Mouse (Mus musculus): Measurements from ENCODE around the gene Desi1. TPM values are rescaled to one million over a fixed set of nuclear protein-coding genes. Genes with fewer than 3 reads are reported as not detected.

Desi1 gene
- polyA plus RNA-seq, 1 experiment from 2014 or later = 32.6 TPM

DNA sequence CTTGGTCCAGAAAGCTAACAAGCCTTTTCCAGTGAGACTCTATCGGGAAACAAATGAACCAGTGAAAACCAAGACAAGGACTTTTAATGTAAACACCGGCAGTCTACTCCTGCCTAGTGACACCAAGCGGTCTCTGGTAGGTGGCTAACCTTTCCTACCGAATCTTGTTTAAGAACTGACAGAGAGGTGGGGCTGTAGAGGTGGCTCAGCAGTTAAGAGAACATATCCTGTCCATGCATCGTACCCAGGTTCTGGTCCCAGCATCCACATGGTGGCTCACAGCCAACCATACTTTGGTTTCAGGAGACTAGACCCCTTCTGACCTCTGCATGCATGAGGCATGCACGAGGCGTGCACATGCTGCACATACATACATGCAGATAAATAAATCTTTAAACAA, 6.4 kb downstream of the Desi1 start:
- no peaks in the 10 kb centered on the region for H3K4me1 ChIP-seq (replicated peaks; ENCODE audit: control insufficient read depth, insufficient read depth, low read length)
- WGBS = 94% methylated on average over 7 of the region's 7 CpGs
- no peak overlapping the region for H3K9ac ChIP-seq (ENCODE audit: low read depth, low read length)
- no peaks in the 10 kb centered on the region for H3K9me3 ChIP-seq (ENCODE audit: control insufficient read depth, low read length)
- H3K4me3 ChIP-seq (ENCODE audit: low read depth, low read length) = no peak overlapping the region
- ATAC-seq (ENCODE audit: low FRiP score) = no peak
- H3K27ac ChIP-seq (ENCODE audit: low read depth, low read length) = no peak overlapping the region
- no peaks in the 10 kb centered on the region for H3K27me3 ChIP-seq (ENCODE audit: control insufficient read depth, insufficient read depth, low read length)
- DNase-seq (ENCODE audit: low spot score) = no peak
- H3K4me2 ChIP-seq (replicated peaks; ENCODE audit: low read depth, low read length) = no peak overlapping the region
- peaks cover 8% of the 10 kb centered on the region; the same call in 1 of the 2 replicates for H3K36me3 ChIP-seq (ENCODE audit: control insufficient read depth, insufficient read depth, low read length)

DNA sequence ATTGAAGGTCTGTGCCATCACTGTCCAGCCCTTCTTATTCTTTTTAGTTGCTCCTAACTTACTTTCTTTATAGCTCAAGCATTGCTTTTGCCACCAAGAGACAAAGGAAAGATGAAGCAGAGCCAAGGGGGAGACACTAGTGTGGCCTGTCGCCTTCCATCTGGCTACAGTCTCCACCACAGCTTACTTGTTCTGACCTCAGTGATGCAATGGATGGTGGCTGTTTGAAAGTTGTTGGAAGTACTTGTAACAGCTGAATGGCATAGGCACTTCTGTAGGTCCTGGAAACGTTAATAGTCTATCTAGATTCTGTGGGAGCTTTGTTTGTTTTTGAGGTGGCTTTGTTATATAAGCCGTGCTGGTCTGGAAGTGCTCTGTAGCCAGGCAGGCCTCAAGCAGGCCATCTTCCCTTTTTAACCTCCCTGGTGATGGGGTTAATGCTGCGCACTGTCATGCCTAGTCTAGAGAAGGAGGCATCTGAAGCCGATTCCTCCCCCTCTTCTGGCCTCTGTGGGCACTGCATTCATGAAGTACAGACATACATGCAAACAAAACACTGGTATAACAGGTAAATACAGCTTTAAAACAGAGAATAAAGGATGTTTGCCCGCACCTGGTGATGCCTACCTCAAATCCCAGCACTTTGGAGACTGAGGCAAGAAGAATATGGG, 9.6 kb downstream of the Desi1 start:
- no peak overlapping the region for H3K27ac ChIP-seq (ENCODE audit: low read depth, low read length)
- no peak overlapping the region for H3K4me3 ChIP-seq (ENCODE audit: low read depth, low read length)
- no peaks in the 10 kb centered on the region for H3K9me3 ChIP-seq (ENCODE audit: control insufficient read depth, low read length)
- H3K36me3 ChIP-seq (ENCODE audit: control insufficient read depth, insufficient read depth, low read length) = peaks cover 8% of the 10 kb centered on the region; the same call in 1 of the 2 replicates
- no peak for DNase-seq (ENCODE audit: low spot score)
- no peaks in the 10 kb centered on the region for H3K4me1 ChIP-seq (replicated peaks; ENCODE audit: control insufficient read depth, insufficient read depth, low read length)
- H3K4me2 ChIP-seq (replicated peaks; ENCODE audit: low read depth, low read length) = no peak overlapping the region
- H3K9ac ChIP-seq (ENCODE audit: low read depth, low read length) = no peak overlapping the region
- no peak for ATAC-seq (ENCODE audit: low FRiP score)
- H3K27me3 ChIP-seq (ENCODE audit: control insufficient read depth, insufficient read depth, low read length) = no peaks in the 10 kb centered on the region
- 93% methylated on average over 6 of the region's 6 CpGs for WGBS

DNA sequence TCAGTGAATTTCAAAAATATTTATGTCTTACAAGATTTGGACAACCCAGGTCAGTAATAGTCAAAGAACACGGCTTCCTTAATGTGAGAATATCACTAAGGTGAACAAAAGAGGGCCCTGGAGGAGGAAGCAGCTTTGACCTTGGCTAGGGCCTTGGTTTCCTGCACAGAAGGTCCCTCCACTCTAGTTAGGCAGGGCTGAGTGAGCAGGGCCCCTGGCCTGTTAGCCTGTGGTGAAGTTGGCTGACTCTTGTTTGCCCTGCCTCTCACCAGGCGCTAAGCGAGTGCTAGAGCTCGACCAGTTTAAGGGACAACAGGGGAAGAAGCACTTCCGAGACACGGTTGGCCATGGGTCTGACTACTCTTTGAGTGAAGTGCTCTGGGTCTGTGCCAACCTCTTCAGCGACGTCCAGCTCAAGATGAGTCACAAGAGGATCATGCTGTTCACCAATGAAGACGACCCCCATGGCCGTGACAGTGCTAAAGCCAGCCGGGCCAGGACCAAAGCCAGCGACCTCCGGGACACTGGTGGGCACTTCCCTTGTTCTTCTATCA, 11.1 kb downstream of the Desi1 start:
- 96% methylated on average over 13 of the region's 13 CpGs for WGBS
- H3K4me3 ChIP-seq (ENCODE audit: low read depth, low read length) = no peak overlapping the region
- H3K4me2 ChIP-seq (replicated peaks; ENCODE audit: low read depth, low read length) = no peak overlapping the region
- H3K9me3 ChIP-seq (ENCODE audit: control insufficient read depth, low read length) = no peaks in the 10 kb centered on the region
- no peak overlapping the region for H3K9ac ChIP-seq (ENCODE audit: low read depth, low read length)
- no peak for DNase-seq (ENCODE audit: low spot score)
- peaks cover 8% of the 10 kb centered on the region; the same call in 1 of the 2 replicates for H3K36me3 ChIP-seq (ENCODE audit: control insufficient read depth, insufficient read depth, low read length)
- no peak for ATAC-seq (ENCODE audit: low FRiP score)
- no peaks in the 10 kb centered on the region for H3K4me1 ChIP-seq (replicated peaks; ENCODE audit: control insufficient read depth, insufficient read depth, low read length)
- no peaks in the 10 kb centered on the region for H3K27me3 ChIP-seq (ENCODE audit: control insufficient read depth, insufficient read depth, low read length)
- no peak overlapping the region for H3K27ac ChIP-seq (ENCODE audit: low read depth, low read length)

DNA sequence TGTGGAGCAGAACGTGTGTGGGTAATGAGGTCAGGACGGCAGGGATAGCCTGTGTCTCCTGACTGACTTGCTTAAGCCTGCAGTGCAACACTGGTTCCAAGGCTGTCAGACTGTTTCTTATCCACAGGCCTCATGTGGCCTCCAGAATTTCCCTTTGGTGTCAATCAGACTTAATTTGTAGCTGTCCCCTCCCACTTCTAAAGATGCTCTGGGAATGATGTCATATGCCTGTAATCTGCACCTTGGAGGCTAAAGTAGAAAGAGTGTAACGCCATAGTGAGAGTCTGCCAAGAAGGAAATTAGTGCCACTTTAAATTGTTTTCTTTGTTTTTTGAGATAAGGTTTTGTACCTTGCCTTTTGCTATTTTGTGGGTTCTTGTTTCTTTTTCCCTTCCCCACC, 14.4 kb downstream of the Desi1 start:
- Histone ChIP-seq H3K4me3 (ENCODE audit: low read depth, low read length) (no peak overlapping the region), H3K9ac (ENCODE audit: low read depth, low read length) (no peak overlapping the region), H3K4me1 (replicated peaks; ENCODE audit: control insufficient read depth, insufficient read depth, low read length) (0 out of 2 replicates have a peak, but pooled peaks cover 3% of the 10 kb centered on the region), H3K27ac (ENCODE audit: low read depth, low read length) (no peak overlapping the region), H3K27me3 (ENCODE audit: control insufficient read depth, insufficient read depth, low read length) (no peaks in the 10 kb centered on the region), H3K4me2 (replicated peaks; ENCODE audit: low read depth, low read length) (no peak overlapping the region), H3K9me3 (ENCODE audit: control insufficient read depth, low read length) (no peaks in the 10 kb centered on the region), H3K36me3 (ENCODE audit: control insufficient read depth, insufficient read depth, low read length) (peaks cover 2% of the 10 kb centered on the region; the same call in 1 of the 2 replicates)
- DNase-seq (ENCODE audit: low spot score) = no peak
- ATAC-seq (ENCODE audit: low FRiP score) = no peak
- WGBS = 90% methylated on average over 3 of the region's 3 CpGs

DNA sequence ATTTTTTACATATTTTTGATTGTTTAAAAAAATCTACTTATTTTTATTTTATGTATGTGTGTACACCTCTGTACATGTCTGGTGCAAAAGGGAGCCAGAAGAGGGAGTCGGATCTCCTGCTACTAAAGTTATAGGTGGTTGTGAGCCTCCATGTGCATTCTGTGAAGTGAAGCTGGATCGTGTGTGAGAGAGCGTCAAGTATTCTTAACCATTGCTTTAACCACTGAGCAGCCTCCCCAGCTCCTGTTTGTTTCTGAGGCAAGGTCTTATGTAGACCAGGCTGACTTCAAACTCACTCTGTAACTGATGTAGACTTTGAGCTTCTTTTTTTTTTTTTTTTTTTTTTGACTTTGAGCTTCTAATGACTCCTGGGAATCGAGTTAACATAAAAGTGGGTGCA, 16.2 kb downstream of the Desi1 start:
- ATAC-seq (ENCODE audit: low FRiP score) = no peak
- DNase-seq (ENCODE audit: low spot score) = no peak
- H3K27ac ChIP-seq (ENCODE audit: low read depth, low read length) = no peak overlapping the region
- H3K4me3 ChIP-seq (ENCODE audit: low read depth, low read length) = no peak overlapping the region
- no peaks in the 10 kb centered on the region for H3K9me3 ChIP-seq (ENCODE audit: control insufficient read depth, low read length)
- H3K27me3 ChIP-seq (ENCODE audit: control insufficient read depth, insufficient read depth, low read length) = no peaks in the 10 kb centered on the region
- no peaks in the 10 kb centered on the region for H3K36me3 ChIP-seq (ENCODE audit: control insufficient read depth, insufficient read depth, low read length)
- whole genome bisulfite sequencing = 86% methylated on average over 4 of the region's 4 CpGs
- H3K4me1 ChIP-seq (replicated peaks; ENCODE audit: control insufficient read depth, insufficient read depth, low read length) = 0 out of 2 replicates have a peak, but pooled peaks cover 3% of the 10 kb centered on the region
- no peak overlapping the region for H3K4me2 ChIP-seq (replicated peaks; ENCODE audit: low read depth, low read length)
- no peak overlapping the region for H3K9ac ChIP-seq (ENCODE audit: low read depth, low read length)

DNA sequence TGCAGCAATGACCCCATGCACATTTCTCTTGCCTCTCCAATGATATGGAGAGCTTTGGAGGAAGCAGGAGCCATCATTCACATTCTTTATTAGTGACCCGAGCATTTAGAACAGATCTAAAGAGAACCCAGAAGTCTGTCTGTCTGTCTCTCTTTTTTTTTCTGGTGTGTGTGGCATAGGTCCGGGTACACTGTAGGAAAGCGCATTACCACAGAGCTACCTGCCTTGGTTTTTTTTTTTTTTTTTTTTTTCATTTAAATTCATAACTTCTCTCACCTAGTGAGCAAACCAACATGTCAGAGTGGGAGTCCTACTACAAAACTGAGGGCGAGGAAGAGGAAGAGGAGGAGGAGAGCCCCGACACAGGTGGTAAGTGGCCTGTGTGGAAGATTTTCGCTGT, 16.8 kb downstream of the Desi1 start:
- Histone ChIP-seq H3K27ac (ENCODE audit: low read depth, low read length) (peak overlapping the region; percentile 60; the same call in 1 of the 2 replicates), H3K27me3 (ENCODE audit: control insufficient read depth, insufficient read depth, low read length) (no peaks in the 10 kb centered on the region), H3K9ac (ENCODE audit: low read depth, low read length) (peak overlapping the region; percentile 72), H3K9me3 (ENCODE audit: control insufficient read depth, low read length) (no peaks in the 10 kb centered on the region), H3K36me3 (ENCODE audit: control insufficient read depth, insufficient read depth, low read length) (no peaks in the 10 kb centered on the region), H3K4me3 (ENCODE audit: low read depth, low read length) (peak overlapping the region; percentile 84), H3K4me1 (replicated peaks; ENCODE audit: control insufficient read depth, insufficient read depth, low read length) (0 out of 2 replicates have a peak, but pooled peaks cover 3% of the 10 kb centered on the region), H3K4me2 (replicated peaks; ENCODE audit: low read depth, low read length) (peak overlapping the region; percentile 75)
- 24% methylated on average over 6 of the region's 6 CpGs for WGBS
- ATAC-seq (ENCODE audit: low FRiP score) (no peak), DNase-seq (ENCODE audit: low spot score) (no peak)

DNA sequence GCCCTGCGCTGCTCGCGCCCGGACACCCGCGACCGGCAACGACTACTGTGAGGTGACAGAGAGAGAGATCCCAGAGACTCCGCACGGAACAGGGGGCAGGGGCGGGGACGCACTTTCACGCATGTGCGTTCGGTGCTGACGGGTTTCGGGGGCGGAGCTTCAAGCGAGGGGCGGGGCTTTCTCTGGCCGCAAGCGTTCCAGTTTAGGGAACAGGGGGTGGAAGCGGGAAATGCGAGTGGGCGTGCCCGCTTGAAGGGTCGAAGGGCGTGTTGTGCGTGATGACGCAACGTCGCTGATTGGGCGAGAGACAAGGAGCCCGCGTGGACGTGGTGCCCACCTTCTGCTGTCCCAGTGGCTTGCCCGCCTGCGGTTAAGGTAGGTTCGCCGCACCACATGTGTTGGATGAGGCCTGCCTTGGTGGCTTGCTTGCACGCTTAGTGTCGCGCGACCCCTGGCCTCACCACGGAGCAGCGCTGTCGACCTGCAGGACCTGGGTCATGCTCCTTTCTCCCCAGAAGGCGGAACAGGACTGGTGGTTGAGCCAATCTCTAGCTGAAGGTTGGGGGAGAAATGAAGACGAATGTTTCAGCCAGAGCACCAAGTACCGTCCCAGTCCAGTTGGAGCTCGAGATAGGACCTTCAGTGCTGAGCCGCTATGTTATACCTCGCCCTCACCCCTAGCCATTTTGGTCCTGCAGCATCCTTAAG, 17.4 kb downstream of the Desi1 start:
- Histone ChIP-seq H3K9ac (ENCODE audit: low read depth, low read length) (peak overlapping the region; percentile 88), H3K4me1 (replicated peaks; ENCODE audit: control insufficient read depth, insufficient read depth, low read length) (0 out of 2 replicates have a peak, but pooled peaks cover 3% of the 10 kb centered on the region), H3K27ac (ENCODE audit: low read depth, low read length) (peak overlapping the region; percentile 68), H3K9me3 (ENCODE audit: control insufficient read depth, low read length) (no peaks in the 10 kb centered on the region), H3K27me3 (ENCODE audit: control insufficient read depth, insufficient read depth, low read length) (no peaks in the 10 kb centered on the region), H3K4me3 (ENCODE audit: low read depth, low read length) (peak overlapping the region; percentile 84), H3K4me2 (replicated peaks; ENCODE audit: low read depth, low read length) (peak overlapping the region; percentile 91), H3K36me3 (ENCODE audit: control insufficient read depth, insufficient read depth, low read length) (no peaks in the 10 kb centered on the region)
- ATAC-seq (ENCODE audit: low FRiP score) (peak; percentile 97), DNase-seq (ENCODE audit: low spot score) (peak; percentile 100)
- WGBS = under 1% methylated on average over 53 of the region's 53 CpGs

DNA sequence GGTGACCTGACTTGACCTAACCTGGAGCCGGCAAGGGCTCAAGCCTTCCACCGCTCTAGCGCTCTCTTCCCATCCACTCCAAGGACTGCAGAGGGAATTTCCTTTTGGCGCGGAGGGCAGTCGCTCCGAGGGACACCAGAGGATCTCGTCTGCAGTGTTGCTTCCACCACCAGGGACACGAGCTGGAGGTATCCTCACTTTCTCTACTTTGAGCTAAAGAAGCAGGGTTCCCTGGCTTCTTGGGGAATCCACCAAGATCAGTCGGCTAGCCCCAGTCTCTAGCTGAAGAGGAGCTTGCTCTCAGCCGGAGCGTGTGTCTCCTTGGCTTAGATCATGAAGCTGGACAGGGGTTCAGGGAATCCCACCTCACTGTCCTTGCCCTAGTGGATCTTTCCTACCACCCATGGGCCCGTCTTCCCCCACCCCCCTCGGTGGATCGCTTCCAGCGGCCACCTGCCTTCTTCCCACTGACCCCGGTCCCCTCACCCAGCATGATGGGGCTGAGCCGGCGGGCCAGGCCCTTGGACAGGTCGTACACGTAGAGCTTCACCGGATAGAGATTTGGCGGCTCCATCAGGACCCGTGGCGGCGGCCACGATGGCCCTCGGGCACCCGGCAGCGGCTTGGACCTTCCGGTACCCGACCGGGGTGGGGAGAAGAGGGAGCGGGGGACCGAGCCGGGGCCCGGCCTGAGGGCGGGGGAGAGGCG, 18.1 kb downstream of the Desi1 start:
- peak; percentile 49 for DNase-seq (ENCODE audit: low spot score)
- ATAC-seq (ENCODE audit: low FRiP score) = peak; percentile 6; the same call in 1 of the 2 replicates
- Histone ChIP-seq H3K9me3 (ENCODE audit: control insufficient read depth, low read length) (no peaks in the 10 kb centered on the region), H3K4me2 (replicated peaks; ENCODE audit: low read depth, low read length) (peak overlapping the region; percentile 91), H3K36me3 (ENCODE audit: control insufficient read depth, insufficient read depth, low read length) (no peaks in the 10 kb centered on the region), H3K27me3 (ENCODE audit: control insufficient read depth, insufficient read depth, low read length) (no peaks in the 10 kb centered on the region), H3K27ac (ENCODE audit: low read depth, low read length) (peak overlapping the region; percentile 68), H3K4me1 (replicated peaks; ENCODE audit: control insufficient read depth, insufficient read depth, low read length) (0 out of 2 replicates have a peak, but pooled peaks cover 3% of the 10 kb centered on the region), H3K9ac (ENCODE audit: low read depth, low read length) (peak overlapping the region; percentile 88), H3K4me3 (ENCODE audit: low read depth, low read length) (peak overlapping the region; percentile 84)
- 1% methylated on average over 39 of the region's 39 CpGs for WGBS

Data from hindbrain, embryonic 11.5 days (tissue).